8 mouse cellular contexts compared by ENCODE assay signal in the genomic region with DNA sequence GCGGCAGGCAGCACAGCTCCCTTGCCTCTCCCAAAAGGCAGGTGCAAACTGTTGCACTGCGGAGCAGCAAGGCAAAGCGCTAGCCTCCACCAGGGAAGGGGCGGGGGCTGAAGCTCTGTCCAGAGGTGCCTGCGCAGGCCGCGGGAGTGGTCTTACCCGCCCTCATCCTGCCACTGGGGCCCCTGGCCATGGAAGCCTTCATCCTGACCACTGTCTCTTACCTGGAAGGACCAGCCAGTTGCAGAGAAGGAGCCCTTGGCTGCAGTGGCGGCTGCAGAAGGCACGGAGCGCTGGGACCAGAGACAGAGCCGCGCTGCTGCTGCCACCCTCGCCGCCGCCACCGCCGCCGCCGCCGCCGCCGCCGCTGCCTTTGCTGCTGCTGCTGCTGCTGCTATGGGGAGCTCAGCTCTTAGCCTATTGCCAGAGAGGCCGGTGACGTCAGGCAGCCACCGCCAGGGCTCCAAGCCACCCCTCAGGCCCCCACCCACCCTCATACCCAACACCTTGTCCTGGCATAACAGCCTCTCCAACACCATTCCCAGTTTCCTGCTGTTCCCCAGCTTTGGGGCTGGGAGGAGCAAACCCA. TPM values are rescaled to one million over a fixed set of nuclear protein-coding genes. Genes with fewer than 3 reads are reported as not detected.
DNase-seq lines count a peak whose midpoint lies in the region; ATAC-seq and TF ChIP-seq lines count a peak whose summit lies in the region.

TSS of gene AI593442 (minus strand) at position 419 of the 586 bp plus-strand sequence.

- no peaks in the 10 kb centered on the region for H3K9me3 ChIP-seq in forebrain, embryonic 13.5 days (replicated peaks)
- no peaks in the 10 kb centered on the region for H3K9me3 ChIP-seq in intestine, embryonic 15.5 days

- H3K9ac ChIP-seq in forebrain, embryonic 13.5 days: peak within 1 kb of the TSS; percentile 75
- no peak within 1 kb of the TSS for H3K9ac ChIP-seq in intestine, embryonic 15.5 days

- WGBS in forebrain, embryonic 13.5 days: under 1% methylated on average over 22 of the region's 27 CpGs
- WGBS in intestine, embryonic 15.5 days: under 1% methylated on average over 27 of the region's 27 CpGs

- H3K4me1 ChIP-seq in testis, adult 2 months (ENCODE audit: control insufficient read depth, insufficient read depth, low read length): peaks cover 14% of the 10 kb centered on the region
- H3K4me1 ChIP-seq in forebrain, embryonic 13.5 days: peaks cover 28% of the 10 kb centered on the region
- H3K4me1 ChIP-seq in intestine, embryonic 15.5 days (replicated peaks): peaks cover 13% of the 10 kb centered on the region

- no peaks in the 10 kb centered on the region for H3K36me3 ChIP-seq in testis, adult 2 months (ENCODE audit: control insufficient read depth, insufficient read depth, low read length)
- H3K36me3 ChIP-seq in forebrain, embryonic 13.5 days (ENCODE audit: poor library complexity, severe bottlenecking): no peaks in the 10 kb centered on the region
- H3K36me3 ChIP-seq in intestine, embryonic 15.5 days: no peaks in the 10 kb centered on the region

- ATAC-seq in forebrain, embryonic 13.5 days: peak; percentile 88
- ATAC-seq in intestine, embryonic 15.5 days: no peak

- peak within 1 kb of the TSS; percentile 53 for H3K4me3 ChIP-seq in testis, adult 2 months (ENCODE audit: control insufficient read depth, low read depth, low read length)
- peak within 1 kb of the TSS; percentile 58 for H3K4me3 ChIP-seq in forebrain, embryonic 13.5 days
- peak within 1 kb of the TSS; percentile 40 for H3K4me3 ChIP-seq in intestine, embryonic 15.5 days (replicated peaks)

- no peak for DNase-seq in testis, postnatal 14 days (ENCODE audit: low spot score)
- DNase-seq in liver (peak; percentile 3), MN1 (ENCODE audit: low spot score) (no peak)
- peak; percentile 85 for DNase-seq in right cerebral cortex, postnatal 25 days
- no peak for DNase-seq in lung, postnatal 36 days

- H3K4me2 ChIP-seq in forebrain, embryonic 13.5 days: peak within 1 kb of the TSS; percentile 95
- H3K4me2 ChIP-seq in intestine, embryonic 15.5 days (replicated peaks): peak within 1 kb of the TSS; percentile 74

- no peak within 1 kb of the TSS for H3K27ac ChIP-seq in testis, adult 2 months (ENCODE audit: control insufficient read depth, insufficient read depth, low read depth, low read length)
- H3K27ac ChIP-seq in forebrain, embryonic 13.5 days: no peak within 1 kb of the TSS
- H3K27ac ChIP-seq in intestine, embryonic 15.5 days: no peak within 1 kb of the TSS

- H3K27me3 ChIP-seq in testis, adult 2 months (ENCODE audit: control insufficient read depth, insufficient read depth, low read length): no peaks in the 10 kb centered on the region; the same call in 1 of the 2 replicates
- peaks cover 46% of the 10 kb centered on the region for H3K27me3 ChIP-seq in forebrain, embryonic 13.5 days
- H3K27me3 ChIP-seq in intestine, embryonic 15.5 days (replicated peaks): peaks cover 45% of the 10 kb centered on the region

- no peak for TF ChIP-seq POLR2A in testis, adult 2 months (IDR thresholded peaks at IDR 0.05; ENCODE audit: control insufficient read depth, low read depth, low read length)

- no peak for TF ChIP-seq CTCF in testis, adult 2 months (IDR thresholded peaks at IDR 0.05; ENCODE audit: control insufficient read depth, insufficient read depth, insufficient replicate concordance, low read depth, low read length)

RNA-seq across cellular contexts. Expression of gene AI593442, which starts in this region (rescaled TPM):
- 0.47 and 0.54 TPM in 2 replicates for polyA plus RNA-seq in testis, adult 2 months (2012; rRNA removed)
- polyA plus RNA-seq in forebrain, embryonic 13.5 days (2015; fragmentation: Nextera tagmentation; extraction: Ambion mirVana): 7.0 and 7.5 TPM in 2 replicates
- polyA plus RNA-seq in intestine, embryonic 15.5 days (2015; fragmentation: Nextera tagmentation; extraction: Ambion mirVana): 0.70 and 0.72 TPM in 2 replicates

Comparison
In these comparisons a context has a peak if more than half of its experiments do, and no peak if none do; other contexts are left out.
1. DNase-seq: peak in liver (single experiment) and right cerebral cortex, postnatal 25 days (single experiment); none in testis, postnatal 14 days (single experiment), MN1 (single experiment) and lung, postnatal 36 days (single experiment).
2. Peak in every context shown above with its lines, with median percentiles within 50 percentile points of each other: H3K4me3 ChIP-seq.